Mouse (Mus musculus) cerebellum, adult 2 months (tissue): Measurements from ENCODE around the gene Map3k9.

Source experiments
- CTCF ChIP-seq: fragments of 200-500 bp; IDR thresholded peaks from 2 replicates; pipeline ENCODE4 v1.5.1; 2011; ENCODE audit warnings: low read depth, mild to moderate bottlenecking, control low read depth, low read length, moderate library complexity, borderline replicate concordance; ENCODE audit not compliant: insufficient read depth
- POLR2A ChIP-seq: fragments of 200-500 bp; IDR thresholded peaks from 2 replicates; pipeline ENCODE4 v1.6.1; 2011; ENCODE audit warnings: low read length, control low read depth, borderline replicate concordance; ENCODE audit not compliant: insufficient read depth

GRCm38 (mm10) chr12:81712618-81713017, 68.4 kb downstream of the Map3k9 start:
- TF ChIP-seq POLR2A = no peak
- no peak for TF ChIP-seq CTCF
